Mouse (Mus musculus) skeletal muscle tissue, adult 2 months (tissue): ENCODE measurements around the gene Gucy2d.

Experiments
- DNase-seq: peaks from one replicate; pipeline ENCODE4 v3.0.0-alpha.2; 2012; ENCODE audit warnings: low read depth, low spot score

The Gucy2d gene

GRCm38 (mm10) chr7:98447585-98448308 is 7.5 kb downstream of the Gucy2d start:
- no peak for DNase-seq

GRCm38 (mm10) chr7:98448309-98448630 is 8.1 kb downstream of the Gucy2d start:
- DNase-seq: no peak

GRCm38 (mm10) chr7:98449696-98450095 is 9.5 kb downstream of the Gucy2d start:
- no peak for DNase-seq

GRCm38 (mm10) chr7:98454397-98455120 is 14.3 kb downstream of the Gucy2d start:
- DNase-seq: no peak

- DNase-seq: no peak
Measured at GRCm38 (mm10) chr7:98460319-98460718, 20.1 kb downstream of the Gucy2d start.

- no peak for DNase-seq
Measured at GRCm38 (mm10) chr7:98469089-98469488, 28.9 kb downstream of the Gucy2d start.

- no peak for DNase-seq
Measured at GRCm38 (mm10) chr7:98472529-98472928, 32.3 kb downstream of the Gucy2d start.

- DNase-seq: no peak
Measured at GRCm38 (mm10) chr7:98474558-98474957, 34.3 kb downstream of the Gucy2d start.

GRCm38 (mm10) chr7:98477153-98477552 is 36.9 kb downstream of the Gucy2d start:
- DNase-seq: no peak

GRCm38 (mm10) chr7:98480481-98480880 is 40.3 kb downstream of the Gucy2d start:
- no peak for DNase-seq

- DNase-seq: peak; percentile 79
Measured at GRCm38 (mm10) chr7:98481066-98481734, 41.0 kb downstream of the Gucy2d start.

- DNase-seq: no peak
Measured at GRCm38 (mm10) chr7:98481861-98482260, 41.6 kb downstream of the Gucy2d start.

- peak; percentile 38 for DNase-seq
Measured at GRCm38 (mm10) chr7:98482551-98483267, 42.5 kb downstream of the Gucy2d start.

GRCm38 (mm10) chr7:98483268-98483607 is 43.0 kb downstream of the Gucy2d start:
- DNase-seq: no peak

- DNase-seq: no peak
Measured at GRCm38 (mm10) chr7:98484878-98485277, 44.7 kb downstream of the Gucy2d start.

- DNase-seq: no peak
Measured at GRCm38 (mm10) chr7:98485508-98485907, 45.3 kb downstream of the Gucy2d start.

- no peak for DNase-seq
Measured at GRCm38 (mm10) chr7:98486471-98486917, 46.3 kb downstream of the Gucy2d start.

- no peak for DNase-seq
Measured at GRCm38 (mm10) chr7:98487202-98487980, 47.2 kb downstream of the Gucy2d start.

GRCm38 (mm10) chr7:98488398-98489130 is 48.3 kb downstream of the Gucy2d start:
- no peak for DNase-seq

GRCm38 (mm10) chr7:98489131-98489530 is 48.9 kb downstream of the Gucy2d start, which contains the start of gene Lrrc32:
TSS of gene Lrrc32 (plus strand) at chr7:98489283.
- no peak for DNase-seq
